Mouse (Mus musculus) mammary gland, adult 2 months (tissue): ENCODE results near the gene Lmx1b. TPM values are rescaled to one million over a fixed set of nuclear protein-coding genes. Genes with fewer than 3 reads are reported as not detected.

Experiments
- polyA plus RNA-seq: library from polyadenylated mRNA; depleted of rRNA; stranded (reverse); fragments of >200 nt; gene quantifications from 2 replicates; pipeline ENCODE4 v1.2.3, GENCODE M21; 2012; ENCODE audit warnings: low replicate concordance; rRNA removed

The Lmx1b gene
- polyA plus RNA-seq = 10.9 and 17.2 TPM in 2 replicates

GRCm38 (mm10) chr2:33640171-33640721, at the start of gene Lmx1b:
Gene Lmx1b, minus strand, starts transcription at chr2:33640511.

Other genes with a start within 250 kb of the Lmx1b start
- gene Zbtb34, start 209.2 kb downstream of the Lmx1b start, polyA plus RNA-seq = 8.7 and 9.7 TPM in 2 replicates
- gene Zbtb43, start 172.0 kb downstream of the Lmx1b start, polyA plus RNA-seq = 7.6 and 11.9 TPM in 2 replicates
- gene Mvb12b, start 247.4 kb upstream of the Lmx1b start, polyA plus RNA-seq = 23.9 and 28.4 TPM in 2 replicates